Comparison of ENCODE assay signal across 7 mouse cellular contexts in the genomic region with DNA sequence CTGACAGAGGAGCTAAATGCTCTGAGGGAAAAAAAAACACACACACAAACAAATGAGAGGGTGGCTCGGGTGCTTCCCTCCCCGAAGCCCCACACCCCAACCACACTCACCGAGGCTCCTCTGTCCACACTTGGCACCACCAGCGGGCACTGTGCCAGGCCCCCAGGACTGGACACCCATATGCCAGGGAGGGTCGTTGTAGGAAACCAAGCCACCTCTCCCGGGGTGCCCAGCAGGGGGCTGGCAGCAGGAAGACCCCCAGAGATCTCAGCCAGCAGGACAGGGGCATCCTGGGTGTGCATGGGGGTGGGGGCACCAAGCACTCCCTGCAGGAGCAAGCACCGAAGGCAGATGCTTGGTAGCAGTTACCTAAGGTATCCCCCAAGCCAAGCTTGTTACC. TPM values are rescaled to one million over a fixed set of nuclear protein-coding genes. Genes with fewer than 3 reads are reported as not detected.
DNase-seq lines count a peak whose midpoint lies in the region; ATAC-seq lines count a peak whose summit lies in the region.

A gene (minus strand): TSS at position 289 of the 400 bp plus-strand sequence.

- H3K27ac ChIP-seq in hindbrain, embryonic 10.5 days: peak within 1 kb of the TSS; percentile 91
- H3K27ac ChIP-seq in midbrain, embryonic 12.5 days (replicated peaks): peak within 1 kb of the TSS; percentile 73

- DNase-seq in cerebellum, adult 9-11 months: peak; percentile 69
- no peak for DNase-seq in hindbrain, embryonic 10.5 days (ENCODE audit: low spot score)
- DNase-seq in B cell, adult 2 months: no peak
- DNase-seq in left cerebral cortex, adult 8-10 months (ENCODE audit: low spot score in 2 of 2): no peak

- peak within 1 kb of the TSS; percentile 92 for H3K4me3 ChIP-seq in megakaryocyte, embryonic 14.5 days (replicated peaks)
- H3K4me3 ChIP-seq in hindbrain, embryonic 10.5 days: peak within 1 kb of the TSS; percentile 88
- peak within 1 kb of the TSS; percentile 82 for H3K4me3 ChIP-seq in midbrain, embryonic 12.5 days

- WGBS in hindbrain, embryonic 10.5 days: 58% methylated on average over 7 of the region's 7 CpGs
- 57% methylated on average over 7 of the region's 7 CpGs for WGBS in midbrain, embryonic 12.5 days

- H3K4me2 ChIP-seq in midbrain, embryonic 12.5 days (replicated peaks): peak within 1 kb of the TSS; percentile 70

- no peaks in the 10 kb centered on the region for H3K27me3 ChIP-seq in megakaryocyte, embryonic 14.5 days (replicated peaks)
- no peaks in the 10 kb centered on the region for H3K27me3 ChIP-seq in hindbrain, embryonic 10.5 days (ENCODE audit: insufficient read depth, poor library complexity, severe bottlenecking)
- H3K27me3 ChIP-seq in midbrain, embryonic 12.5 days: no peaks in the 10 kb centered on the region

- peaks cover 49% of the 10 kb centered on the region for H3K36me3 ChIP-seq in megakaryocyte, embryonic 14.5 days (replicated peaks; ENCODE audit: low read length)
- peaks cover 47% of the 10 kb centered on the region for H3K36me3 ChIP-seq in hindbrain, embryonic 10.5 days
- H3K36me3 ChIP-seq in midbrain, embryonic 12.5 days: peaks cover 34% of the 10 kb centered on the region

- H3K9me3 ChIP-seq in megakaryocyte, embryonic 14.5 days: no peaks in the 10 kb centered on the region
- H3K9me3 ChIP-seq in hindbrain, embryonic 10.5 days: no peaks in the 10 kb centered on the region
- no peaks in the 10 kb centered on the region for H3K9me3 ChIP-seq in midbrain, embryonic 12.5 days

- peaks cover 80% of the 10 kb centered on the region for H3K4me1 ChIP-seq in megakaryocyte, embryonic 14.5 days
- peaks cover 41% of the 10 kb centered on the region for H3K4me1 ChIP-seq in hindbrain, embryonic 10.5 days (replicated peaks)
- H3K4me1 ChIP-seq in midbrain, embryonic 12.5 days: peaks cover 27% of the 10 kb centered on the region

- peak within 1 kb of the TSS; percentile 74 for H3K9ac ChIP-seq in midbrain, embryonic 12.5 days (replicated peaks)

- ATAC-seq in megakaryocyte, adult 5-6 weeks (ENCODE audit: poor library complexity, severe bottlenecking): no peak
- ATAC-seq in midbrain, embryonic 12.5 days (ENCODE audit: low FRiP score, low read depth): no peak

RNA-seq across cellular contexts. Expression of the gene that starts here (rescaled TPM):
- 14.8 and 27.6 TPM in 2 replicates for polyA plus RNA-seq in megakaryocyte, embryonic 14.5 days (2012; ENCODE audit: insufficient read depth, low replicate concordance)
- total RNA-seq in megakaryocyte, adult 5-6 weeks (2015): not detected in 2 replicates
- total RNA-seq in megakaryocyte, adult 5-6 weeks (2017): not detected in 2 replicates
- 0.09 TPM in 1 of 2 replicates, not detected in the other for polyA plus RNA-seq in hindbrain, embryonic 10.5 days (2016; fragmentation: Nextera tagmentation; extraction: Ambion mirVana)
- 0.13 TPM in 1 of 2 replicates, not detected in the other for polyA plus RNA-seq in midbrain, embryonic 12.5 days (2016; fragmentation: Nextera tagmentation; extraction: Ambion mirVana)
- total RNA-seq in left cerebral cortex, adult 8-10 months (2022): under 1 TPM in 1 of 4 experiments, not detected in 3; 0.21 TPM

Comparison
In these comparisons a context has a peak if more than half of its experiments do, and no peak if none do; other contexts are left out.
1. RNA of the gene that starts here (polyA plus RNA-seq): 14.8 to 27.6 TPM in megakaryocyte, embryonic 14.5 days; 0.09 TPM in hindbrain, embryonic 10.5 days and 0.13 TPM in midbrain, embryonic 12.5 days; every median in the first group is over 10 times any median in the second.
2. Peak in every context shown above with its lines, with median percentiles within 50 percentile points of each other: H3K4me3 ChIP-seq.